Mouse (Mus musculus): ENCODE data around the gene Dpysl4.

The Dpysl4 gene

DNA sequence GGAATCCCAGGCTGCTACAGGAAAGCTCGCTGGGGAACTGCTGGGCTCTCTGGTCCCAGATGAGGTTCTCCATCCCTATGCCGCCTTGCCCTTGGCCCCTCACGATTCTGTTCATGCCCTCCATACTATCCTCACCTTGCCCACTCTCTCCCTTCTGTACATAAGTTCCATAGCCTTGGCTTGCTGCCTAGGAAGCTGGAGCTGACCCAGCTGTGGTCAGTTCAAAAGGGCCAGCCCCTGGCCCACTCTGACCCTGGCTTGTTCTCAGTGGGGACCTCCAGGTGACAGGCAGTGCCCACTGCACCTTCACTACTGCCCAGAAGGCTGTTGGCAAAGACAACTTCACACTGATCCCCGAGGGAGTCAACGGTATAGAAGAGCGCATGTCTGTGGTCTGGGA is 10.6 kb downstream of the Dpysl4 start:
- DNase-seq (ENCODE audit: low spot score) = no peak

DNA sequence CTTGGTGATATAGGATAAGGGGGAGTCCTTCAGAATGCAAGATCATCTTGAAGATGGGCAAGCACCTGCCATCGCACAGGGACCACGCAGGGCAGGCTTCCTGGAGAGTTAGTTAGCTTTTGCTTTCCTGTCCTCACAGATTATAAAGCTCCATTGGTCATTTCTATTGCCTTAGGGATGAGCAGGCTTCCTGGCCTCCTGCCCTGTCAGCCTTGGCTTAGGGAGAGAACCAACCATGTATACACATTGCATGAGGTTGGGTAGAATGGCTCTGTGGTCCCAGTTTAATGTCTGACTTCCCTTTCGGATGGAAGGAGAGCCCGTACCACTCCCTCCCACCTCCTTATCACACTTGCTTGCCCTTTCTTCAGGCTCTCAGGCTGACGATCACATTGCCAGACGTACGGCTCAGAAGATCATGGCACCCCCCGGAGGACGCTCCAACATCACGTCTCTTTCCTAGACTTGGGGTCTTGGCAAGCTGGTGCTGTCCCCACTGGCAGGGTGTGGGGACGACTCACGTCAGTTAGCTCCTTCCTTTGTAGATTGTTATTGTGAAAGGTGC is 14.8 kb downstream of the Dpysl4 start:
- DNase-seq (ENCODE audit: low spot score) = no peak

DNA sequence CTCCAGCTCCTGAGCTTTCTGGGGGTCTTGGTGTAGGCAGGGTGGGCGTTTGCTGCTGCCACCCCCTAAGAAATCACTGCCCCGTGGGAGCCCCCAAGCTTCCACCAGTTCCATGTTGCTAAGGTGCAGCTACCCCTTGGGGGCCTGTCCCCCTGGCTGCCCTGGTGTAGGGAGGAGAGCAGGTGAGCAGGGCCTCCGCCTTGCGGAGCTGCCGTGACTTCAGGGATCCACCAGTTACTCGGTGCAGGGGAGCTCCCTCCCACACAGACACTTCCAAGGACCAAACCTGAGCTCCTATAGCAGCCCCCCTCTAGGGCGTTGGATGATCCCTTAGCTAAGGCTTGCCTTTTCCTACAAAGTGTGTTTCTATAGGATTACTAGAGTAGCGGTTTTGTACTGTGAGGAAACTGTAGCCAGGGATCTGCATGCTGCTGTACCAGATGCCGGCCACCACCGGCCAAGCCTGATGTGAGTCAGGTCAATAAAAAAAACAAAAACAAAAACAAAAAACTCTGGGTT is 15.5 kb downstream of the Dpysl4 start:
- no peak for DNase-seq (ENCODE audit: low spot score)

DNA sequence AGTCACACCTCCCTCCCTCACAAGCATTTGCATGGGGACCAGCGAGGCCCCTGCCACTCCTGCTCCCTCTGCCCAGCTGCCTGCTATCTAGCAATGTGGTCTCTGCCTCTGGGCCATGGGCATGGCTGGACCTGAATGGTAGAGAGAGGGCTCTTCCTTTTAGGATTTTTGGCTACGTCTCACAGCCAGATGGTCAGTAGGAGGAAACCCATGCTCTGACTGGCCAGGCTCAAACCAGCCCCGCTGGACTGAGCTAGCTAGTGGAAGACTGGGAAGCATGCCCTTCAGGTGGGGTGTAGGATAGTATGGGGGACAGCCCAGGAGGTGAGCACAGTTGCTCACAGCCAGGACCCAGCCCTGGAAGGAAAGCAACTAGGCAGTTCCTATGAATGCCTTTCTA is 16.0 kb downstream of the Dpysl4 start:
- DNase-seq (ENCODE audit: low spot score) = no peak

DNA sequence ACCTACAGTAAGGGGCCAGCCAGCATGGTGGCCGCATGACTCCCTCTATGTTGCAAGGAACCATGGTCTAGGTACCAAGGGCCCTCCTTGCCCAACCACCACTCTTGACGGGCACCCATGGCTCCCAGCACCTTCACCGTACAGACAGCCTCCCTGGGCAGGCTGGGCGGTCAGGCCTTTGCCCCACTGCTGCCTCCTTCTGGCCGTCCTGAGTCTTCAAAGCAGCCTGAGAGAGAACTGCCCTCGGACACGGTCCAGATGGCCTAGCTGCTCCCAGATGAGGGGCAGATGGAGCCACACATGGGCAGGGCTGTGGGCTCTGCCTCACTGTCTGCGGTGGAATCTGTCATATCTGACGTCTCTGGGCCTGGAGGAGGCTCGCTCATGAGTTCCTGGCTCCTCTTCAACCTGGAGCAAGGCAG is 18.2 kb downstream of the Dpysl4 start:
- DNase-seq (ENCODE audit: low spot score) = no peak

DNA sequence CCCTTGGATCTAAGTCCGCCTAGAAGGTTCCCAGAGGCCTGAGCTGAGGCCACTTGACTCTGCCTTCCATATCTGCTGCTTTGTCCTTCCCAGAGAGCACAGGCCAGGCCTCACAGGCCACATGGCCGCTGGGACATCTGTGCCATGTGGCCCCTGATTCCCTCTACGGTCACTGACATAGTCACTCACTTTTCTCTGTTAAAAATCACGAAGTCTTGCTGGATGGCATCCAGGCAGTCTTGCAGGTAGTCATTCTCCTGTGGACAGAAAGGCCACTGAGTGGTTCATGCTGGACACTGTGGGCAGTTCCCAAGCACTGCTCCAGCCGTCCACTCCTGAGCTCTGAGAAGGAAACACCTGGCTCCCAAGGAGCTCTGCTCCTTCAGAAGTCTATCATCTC is 19.3 kb downstream of the Dpysl4 start:
- no peak for DNase-seq (ENCODE audit: low spot score)

DNA sequence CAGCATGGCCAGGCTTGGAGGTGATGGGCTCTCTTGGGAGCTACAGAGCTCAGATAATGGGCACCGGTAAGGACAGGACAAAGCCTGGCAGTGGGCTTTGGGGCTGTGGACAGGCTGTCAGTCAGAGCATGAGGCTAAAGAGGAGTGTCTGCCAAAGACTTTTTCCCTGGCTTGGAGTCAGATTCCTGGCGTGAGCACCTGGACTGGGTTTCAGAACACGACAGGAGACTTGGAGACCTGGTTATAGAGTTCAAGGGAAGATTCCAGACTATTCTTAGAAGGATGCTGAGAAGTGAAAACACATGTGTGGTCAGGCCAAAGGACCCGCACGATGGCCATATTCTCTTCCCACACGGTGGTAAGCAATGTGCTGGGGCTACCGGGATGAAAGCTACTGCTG is 19.9 kb downstream of the Dpysl4 start:
- no peak for DNase-seq (ENCODE audit: low spot score)

DNA sequence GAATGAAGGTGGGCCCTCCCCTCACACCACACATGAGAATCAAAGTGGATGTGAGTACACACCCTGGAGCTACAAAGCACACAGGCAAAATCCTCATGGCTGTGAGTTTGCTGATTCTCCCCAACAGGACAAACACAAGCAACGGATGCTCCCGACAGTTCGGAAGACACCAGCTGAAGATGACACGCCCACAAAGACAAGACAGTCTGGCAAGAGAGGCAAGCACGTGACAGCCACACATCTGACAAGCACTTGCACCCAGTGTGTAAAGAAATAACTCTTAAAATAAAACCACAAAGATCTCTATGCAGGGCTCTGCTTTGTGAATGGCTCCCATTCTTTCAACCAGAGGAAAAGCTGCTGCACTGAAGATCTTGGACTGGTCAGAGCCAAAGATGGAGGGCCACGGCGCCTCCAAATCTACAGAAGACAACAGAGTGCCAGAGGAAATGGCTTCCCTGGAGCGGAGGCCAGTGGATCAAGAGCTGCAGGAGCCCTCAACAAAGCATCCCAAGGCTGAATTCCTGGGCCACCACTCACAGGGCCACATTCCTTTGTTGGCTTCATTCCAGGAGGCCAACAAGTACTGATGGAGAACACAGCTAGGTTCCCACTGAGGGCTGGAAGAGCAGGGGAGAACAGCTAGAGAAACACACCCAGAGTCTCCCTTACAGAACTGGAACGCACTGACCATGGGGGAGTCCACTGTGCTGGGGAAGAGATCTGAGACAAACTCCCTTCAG is 22.3 kb downstream of the Dpysl4 start:
- DNase-seq (ENCODE audit: low spot score) = no peak

DNA sequence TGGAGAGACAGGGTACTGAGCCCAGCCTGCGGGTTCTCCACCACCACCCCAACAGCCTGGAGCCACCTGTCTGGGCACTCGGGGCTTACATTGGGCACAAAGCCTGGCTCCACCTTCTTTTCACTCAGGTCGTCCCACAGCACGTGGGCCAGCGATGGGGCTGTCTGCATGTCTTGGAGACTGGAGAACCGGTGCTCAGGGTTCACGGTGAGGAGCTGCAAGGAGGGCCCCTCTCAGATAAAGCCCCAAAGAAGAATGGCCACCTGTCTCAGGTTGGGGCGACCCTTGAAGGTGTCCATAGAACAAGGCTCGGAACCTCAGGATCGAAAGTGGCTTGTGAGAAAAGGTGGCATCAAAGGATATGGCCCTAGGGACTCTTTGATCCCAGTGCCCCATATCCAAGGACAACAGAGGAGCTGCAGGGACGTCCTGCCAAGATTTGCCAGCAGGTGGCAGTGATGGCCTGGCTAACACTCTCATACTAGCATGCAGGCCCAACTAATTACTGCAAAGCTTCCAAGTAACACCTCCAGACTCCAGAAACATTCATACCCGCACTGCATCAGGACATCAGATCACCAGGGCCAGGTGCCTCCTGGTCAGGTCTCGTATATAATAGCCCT is 33.5 kb downstream of the Dpysl4 start:
- peak; percentile 82 for DNase-seq (ENCODE audit: low spot score)

DNA sequence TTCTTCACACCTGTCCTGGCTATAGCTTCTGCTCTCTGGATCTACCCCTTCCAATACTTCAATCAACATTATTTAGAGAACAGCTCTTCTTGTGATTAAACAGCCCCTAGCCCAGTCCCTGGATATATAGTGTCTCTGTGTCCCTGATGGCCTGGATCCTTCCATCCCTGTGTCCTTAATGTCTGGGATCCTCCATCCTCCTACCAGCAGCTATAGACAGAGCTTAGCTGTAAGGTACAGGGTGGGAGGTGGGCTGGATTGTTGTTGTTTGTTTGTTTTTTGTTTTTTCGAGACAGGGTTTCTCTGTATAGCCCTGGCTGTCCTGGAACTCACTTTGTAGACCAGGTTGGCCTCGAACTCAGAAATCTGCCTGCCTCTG is 34.0 kb downstream of the Dpysl4 start:
- DNase-seq (ENCODE audit: low spot score) = no peak

DNA sequence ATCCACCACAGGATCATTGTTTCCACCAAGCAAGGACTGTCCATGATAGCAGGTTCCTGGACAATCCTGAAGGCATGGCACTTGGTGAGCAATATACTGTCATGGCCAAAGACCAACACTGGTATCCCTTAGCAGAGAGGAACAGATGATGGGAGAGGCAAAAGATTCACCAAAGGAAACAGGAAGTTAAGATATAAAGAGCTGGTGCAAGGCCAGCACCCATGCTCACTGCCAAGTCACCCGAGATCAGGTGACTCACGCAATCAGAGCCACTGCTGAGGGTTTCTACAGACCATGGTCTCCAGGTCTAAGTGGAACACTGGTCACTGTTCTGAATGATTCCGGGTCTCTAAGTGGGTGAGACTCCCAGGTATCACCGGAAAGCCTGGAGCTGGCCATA is 40.1 kb downstream of the Dpysl4 start:
- DNase-seq (ENCODE audit: low spot score) = no peak

DNA sequence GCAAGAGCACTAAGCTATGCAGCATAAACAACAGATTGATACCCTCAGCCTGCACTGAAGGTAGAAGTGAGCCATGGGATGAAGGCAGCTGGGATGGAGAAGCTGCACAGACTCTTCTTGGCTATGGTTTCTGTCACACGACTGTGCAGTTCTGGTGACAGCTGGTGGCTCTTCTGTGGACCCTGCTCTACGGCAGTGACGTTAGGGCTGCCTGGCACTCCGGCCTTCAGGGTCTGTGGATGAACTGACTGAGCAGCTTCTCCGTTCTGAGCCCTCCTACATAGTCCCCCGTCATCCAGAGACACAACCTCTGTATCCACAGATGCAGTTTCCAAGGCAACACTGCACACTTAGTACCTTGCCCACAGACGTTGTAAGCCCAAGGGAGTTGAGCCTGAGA is 40.7 kb downstream of the Dpysl4 start:
- DNase-seq (ENCODE audit: low spot score) = no peak

DNA sequence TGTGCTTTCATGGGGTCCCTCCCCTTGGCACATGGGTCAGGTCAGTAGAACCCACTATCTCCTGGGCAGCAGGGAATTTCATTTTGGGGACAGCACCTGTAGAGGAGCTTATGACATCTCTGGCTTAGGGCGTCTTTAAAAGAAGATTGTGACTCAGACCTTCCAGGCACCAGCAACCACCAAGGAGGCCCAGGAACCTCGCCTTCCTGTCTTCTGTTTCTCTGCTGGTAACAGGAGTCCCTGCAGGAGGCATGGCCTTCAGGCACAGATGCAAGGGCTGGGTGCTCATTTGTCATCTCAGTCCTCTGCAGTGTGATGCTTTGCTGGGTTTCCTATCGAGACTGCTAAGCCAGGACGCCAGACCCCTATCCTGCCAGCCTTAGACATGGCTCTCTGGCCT is 43.2 kb downstream of the Dpysl4 start:
- DNase-seq (ENCODE audit: low spot score) = no peak

DNA sequence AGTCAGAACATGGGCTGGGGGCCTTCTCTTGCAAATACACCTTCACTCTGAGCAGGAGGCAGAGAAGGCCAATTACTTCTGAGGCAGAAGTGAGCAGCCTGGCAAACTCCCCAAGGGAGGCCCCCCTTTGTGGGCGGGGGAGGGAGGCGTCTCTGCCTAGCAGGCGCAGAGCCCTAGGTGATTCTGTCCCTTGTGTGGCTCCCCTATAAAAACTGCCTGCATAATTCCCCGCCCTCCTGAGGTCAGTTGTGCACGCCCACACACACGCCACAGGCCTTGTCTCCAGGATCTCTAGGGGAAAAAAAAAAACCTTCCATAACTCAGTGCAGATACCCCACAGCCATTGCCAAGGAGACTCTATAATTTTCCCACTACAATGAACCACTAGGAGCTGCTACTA is 44.6 kb downstream of the Dpysl4 start:
- no peak for DNase-seq (ENCODE audit: low spot score)

DNA sequence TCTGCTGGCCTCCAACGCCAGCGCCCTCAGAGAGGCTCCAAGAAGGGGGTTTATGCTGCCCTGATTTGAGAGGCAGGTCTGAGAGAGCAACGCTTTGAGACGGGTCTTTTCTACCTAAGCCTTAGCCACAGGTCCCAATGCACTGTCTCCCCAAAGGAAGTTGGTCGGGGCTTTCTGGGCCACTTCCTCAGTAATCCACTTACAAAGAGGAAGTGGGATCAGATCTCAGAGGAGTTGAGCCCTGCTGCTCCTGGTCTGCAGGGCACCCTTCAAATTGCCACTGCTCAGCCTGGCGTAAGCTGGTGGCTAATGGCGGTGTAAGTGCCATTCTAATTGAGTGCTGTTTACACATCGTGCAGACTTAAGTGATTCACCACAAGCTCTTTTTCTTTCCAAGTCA is 45.7 kb downstream of the Dpysl4 start:
- DNase-seq (ENCODE audit: low spot score) = no peak

DNA sequence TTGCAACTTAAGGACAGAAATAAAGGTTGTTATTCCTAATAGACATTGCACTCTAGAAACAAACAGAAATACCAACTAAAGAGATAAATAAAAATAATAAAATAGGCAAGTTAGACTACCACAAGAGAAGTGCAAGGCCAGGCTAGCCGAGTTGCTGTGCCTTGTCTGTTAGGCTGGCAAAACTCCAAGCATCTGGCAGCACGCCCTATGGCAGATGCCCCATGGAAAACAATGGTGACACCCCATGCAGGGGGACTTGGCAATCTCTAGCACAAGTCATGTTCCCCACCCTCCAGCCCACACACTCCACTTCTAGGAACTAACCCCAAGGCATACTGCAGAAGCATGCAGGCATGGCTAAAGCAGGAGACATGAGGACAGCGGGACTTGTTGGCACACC is 47.6 kb downstream of the Dpysl4 start:
- no peak for DNase-seq (ENCODE audit: low spot score)

DNA sequence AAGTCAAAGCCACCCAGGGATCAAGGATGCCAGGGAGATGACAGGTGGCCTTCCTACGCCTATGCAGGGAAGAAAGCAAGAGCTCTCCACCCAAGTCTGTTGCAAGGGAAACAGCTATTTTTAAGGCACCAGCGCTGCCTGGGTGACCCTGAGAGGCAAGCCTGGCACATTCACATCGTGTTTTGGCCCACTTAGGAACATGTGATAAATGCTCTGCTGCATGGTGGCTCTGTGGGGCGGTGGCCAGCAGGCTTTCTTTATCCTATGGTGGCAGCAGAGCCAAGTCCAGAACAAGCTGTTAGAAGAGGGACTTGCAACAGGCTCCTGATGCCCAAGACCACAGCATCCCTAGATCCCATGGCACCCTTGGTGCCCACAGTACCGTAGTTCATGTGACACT is 49.4 kb downstream of the Dpysl4 start:
- DNase-seq (ENCODE audit: low spot score) = no peak

DNA sequence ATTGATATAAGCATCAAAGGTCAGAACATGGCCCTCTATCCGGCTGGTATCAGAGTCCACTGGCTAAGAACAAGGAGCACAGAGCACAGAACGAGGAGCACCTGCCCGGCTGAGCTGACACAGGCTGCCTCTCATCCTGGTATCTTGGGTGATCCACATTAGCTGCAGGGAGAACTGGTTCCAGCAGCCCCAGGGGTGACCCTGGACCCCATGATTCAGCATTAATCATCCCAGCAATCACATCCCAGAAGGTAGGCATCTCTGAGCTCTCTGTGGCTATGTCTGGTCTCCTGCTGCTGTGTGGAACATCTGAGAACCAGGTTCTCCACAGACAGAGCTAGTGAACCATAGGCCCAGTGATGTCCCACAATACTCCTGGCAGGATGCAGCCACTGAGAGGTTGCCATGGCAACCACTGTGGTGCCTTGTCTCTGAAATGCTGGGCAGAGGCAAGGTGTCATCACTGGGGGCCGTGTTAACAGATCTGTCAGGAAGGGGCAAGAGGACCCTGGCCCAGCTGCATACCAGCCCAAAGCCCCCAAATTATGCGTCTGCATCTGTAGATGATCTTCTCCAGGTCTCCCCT is 51.2 kb downstream of the Dpysl4 start:
- DNase-seq (ENCODE audit: low spot score) = no peak

DNA sequence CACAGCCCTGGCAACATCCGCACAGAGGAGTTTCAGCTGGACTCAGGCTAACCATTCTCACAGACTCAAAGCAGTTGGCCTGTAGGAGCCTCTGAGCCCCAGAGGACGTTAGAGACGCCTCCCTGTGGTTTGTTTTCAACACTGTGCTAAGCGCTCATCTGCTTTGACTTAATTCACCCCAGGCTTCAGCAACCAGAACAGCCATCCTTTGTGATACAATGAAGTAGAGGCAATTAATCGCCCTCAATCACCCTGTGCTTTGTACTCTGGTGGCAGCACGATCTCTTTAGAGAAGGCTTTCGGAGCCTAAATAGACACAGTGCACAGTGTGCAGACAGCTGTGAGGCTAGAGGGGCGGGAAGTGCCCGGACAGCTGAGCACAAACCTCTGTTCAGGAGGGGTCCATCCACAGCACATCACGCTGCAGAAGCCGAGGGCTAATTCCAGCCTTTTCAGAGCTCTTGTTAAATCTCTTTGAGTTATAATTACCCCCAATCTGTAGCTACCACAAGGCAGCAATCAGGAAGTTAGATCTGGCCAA is 54.2 kb downstream of the Dpysl4 start:
- DNase-seq (ENCODE audit: low spot score) = no peak

DNA sequence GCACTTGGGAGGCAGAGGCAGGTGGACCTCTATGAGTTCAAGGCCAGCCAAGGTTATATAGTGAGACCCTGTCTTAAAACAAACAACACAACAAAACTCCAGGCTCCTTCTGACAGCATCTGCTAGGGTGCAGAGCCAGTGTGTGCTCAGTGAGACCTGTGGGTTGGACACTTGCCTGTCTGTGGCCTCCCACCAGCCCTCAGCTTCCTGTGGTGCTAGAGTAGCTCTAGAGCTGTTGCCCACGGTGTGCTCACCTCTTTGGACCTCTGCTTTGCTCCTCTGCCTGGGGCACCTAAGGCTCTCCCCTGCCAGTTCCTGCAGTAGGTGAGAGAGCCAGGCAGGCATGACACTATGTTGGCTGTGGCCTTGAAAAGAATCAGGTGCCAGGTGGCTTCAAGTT is 58.0 kb downstream of the Dpysl4 start:
- DNase-seq (ENCODE audit: low spot score) = no peak

DNA sequence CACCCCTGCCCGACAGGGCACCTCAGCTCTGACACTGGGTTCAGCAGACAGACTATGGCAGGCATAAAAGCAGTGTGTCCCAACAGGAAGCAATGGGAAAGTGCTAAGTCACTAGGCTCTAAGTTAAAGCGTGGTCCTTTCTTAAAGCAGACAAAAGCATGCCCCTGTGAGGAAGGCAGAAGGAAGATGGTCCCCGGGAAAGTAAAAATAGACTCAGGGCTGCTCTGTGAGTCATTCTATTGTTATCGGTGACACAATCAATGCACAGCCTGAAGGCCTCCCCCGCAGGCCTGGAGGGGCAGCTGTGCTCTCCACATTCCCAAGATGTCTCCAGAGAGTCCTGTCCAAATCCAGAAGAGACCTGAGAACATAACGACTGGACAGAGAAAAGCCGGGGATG is 60.1 kb downstream of the Dpysl4 start:
- no peak for DNase-seq (ENCODE audit: low spot score)

DNA sequence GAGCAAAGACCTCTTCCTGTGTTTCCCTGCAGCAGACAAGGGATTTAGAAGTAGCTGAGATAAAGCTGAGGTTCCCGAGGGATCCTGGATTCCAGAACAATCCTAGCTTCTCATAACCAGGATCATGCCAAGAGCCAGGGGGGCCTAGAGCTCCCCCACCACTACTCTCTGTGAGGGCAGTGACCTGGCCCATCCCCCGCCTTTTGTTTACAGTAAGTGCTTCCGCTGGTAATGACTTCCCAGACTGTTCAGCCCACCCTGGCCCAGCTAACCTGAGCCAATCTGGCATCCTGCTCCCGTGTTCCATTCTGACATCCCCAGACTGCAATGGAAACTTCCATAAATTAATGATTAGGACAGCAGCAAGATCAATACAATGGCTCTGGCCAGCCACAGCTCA is 61.6 kb downstream of the Dpysl4 start:
- DNase-seq (ENCODE audit: low spot score) = no peak

DNA sequence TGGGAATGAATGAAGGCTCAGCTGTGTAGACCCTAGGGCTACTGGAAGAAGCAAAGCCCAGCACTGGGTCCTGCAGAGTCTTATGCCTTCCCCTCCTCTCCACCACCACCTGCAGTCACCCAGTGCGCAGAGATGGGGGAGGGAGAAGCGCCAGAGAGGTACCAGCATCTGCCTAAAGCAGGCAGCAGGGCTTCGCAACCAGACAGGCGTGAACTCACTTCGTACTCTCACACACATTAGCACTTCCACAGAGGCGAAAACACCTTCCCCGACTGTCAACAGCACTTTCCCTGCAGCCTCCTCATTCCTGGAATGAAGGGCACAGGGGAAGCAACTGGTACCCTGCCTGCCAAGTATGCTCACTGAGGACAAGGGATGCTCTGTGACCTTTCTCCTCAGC is 63.6 kb downstream of the Dpysl4 start:
- DNase-seq (ENCODE audit: low spot score) = no peak

Data from urinary bladder, postnatal 14 days (tissue).